Mouse (Mus musculus) liver, embryonic 15.5 days (tissue): ENCODE measurements around the gene Nsun2. TPM values are rescaled to one million over a fixed set of nuclear protein-coding genes. Genes with fewer than 3 reads are reported as not detected.

Experiments used
- ATAC-seq: fragments of 200-750 bp; cut with Nextera tagmentation; 2 replicates; pipeline ENCODE4 v1.8.0; 2017; ENCODE audit warnings: moderate number of reproducible peaks, mild to moderate bottlenecking, moderate library complexity; ENCODE audit not compliant: insufficient read depth
- H3K27ac ChIP-seq: fragments of 300-500 bp; sonication (generic); replicated peaks from 2 replicates; pipeline ENCODE4 v1.5.1; 2015; ENCODE audit warnings: mild to moderate bottlenecking, inconsistent platforms
- H3K27me3 ChIP-seq: fragments of 300-500 bp; sonication (generic); 2 replicates; pipeline ENCODE4 v1.6.1; 2015; ENCODE audit warnings: mild to moderate bottlenecking, inconsistent platforms
- H3K36me3 ChIP-seq: fragments of 300-500 bp; sonication (generic); replicated peaks from 2 replicates; pipeline ENCODE4 v1.6.1; 2015; ENCODE audit warnings: moderate library complexity, mild to moderate bottlenecking, inconsistent platforms
- H3K4me1 ChIP-seq: fragments of 300-500 bp; sonication (generic); replicated peaks from 2 replicates; pipeline ENCODE4 v1.6.1; 2015; ENCODE audit warnings: inconsistent platforms
- H3K4me2 ChIP-seq: fragments of 300-500 bp; sonication (generic); 2 replicates; pipeline ENCODE4 v1.6.1; 2015; ENCODE audit warnings: moderate library complexity, mild to moderate bottlenecking, inconsistent platforms
- H3K4me3 ChIP-seq: fragments of 300-500 bp; sonication (generic); replicated peaks from 2 replicates; pipeline ENCODE4 v1.5.1; 2015; ENCODE audit warnings: mild to moderate bottlenecking, inconsistent platforms
- H3K9ac ChIP-seq: fragments of 300-500 bp; sonication (generic); 2 replicates; pipeline ENCODE4 v1.6.1; 2015; ENCODE audit warnings: moderate library complexity, mild to moderate bottlenecking, inconsistent platforms
- H3K9me3 ChIP-seq: fragments of 300-500 bp; sonication (generic); replicated peaks from 2 replicates; pipeline ENCODE4 v1.6.1; 2016; ENCODE audit warnings: inconsistent platforms
- whole genome bisulfite sequencing: fragments of 180-500 bp; shearing (Covaris S2); methylation state at CpG from one replicate; pipeline ENCODE4 v1.1.7; 2015; ENCODE audit warnings: mixed read lengths; ENCODE audit not compliant: insufficient replicate concordance; 5-methylcytosine and 5-hydroxymethylcytosine counted together
- polyA plus RNA-seq: library from polyadenylated mRNA; unstranded; fragments of >200 nt; fragmentation: Nextera tagmentation; extraction: Ambion mirVana; gene quantifications from 2 replicates; pipeline ENCODE4 v1.2.1, GENCODE M21; 2015

The Nsun2 gene
- polyA plus RNA-seq, 1 experiment from 2014 or later: 84.3 TPM

GRCm38 (mm10) chr13:69645694-69646423 is 112.3 kb downstream of the Nsun2 start:
- no peak overlapping the region for H3K4me3 ChIP-seq

GRCm38 (mm10) chr13:69646481-69646880 is 112.9 kb downstream of the Nsun2 start:
- 61% methylated on average over 9 of the region's 9 CpGs for WGBS
- no peak overlapping the region for H3K4me2 ChIP-seq
- no peaks in the 10 kb centered on the region for H3K9me3 ChIP-seq
- H3K4me1 ChIP-seq: 0 out of 2 replicates have a peak, but pooled peaks cover 3% of the 10 kb centered on the region
- no peaks in the 10 kb centered on the region for H3K36me3 ChIP-seq
- H3K27ac ChIP-seq: no peak overlapping the region
- no peak overlapping the region for H3K4me3 ChIP-seq
- ATAC-seq: no peak
- H3K9ac ChIP-seq: no peak overlapping the region
- H3K27me3 ChIP-seq: no peaks in the 10 kb centered on the region

More at GRCm38 (mm10) chr13:69645694-69646423, 112.3 kb downstream of the Nsun2 start:
- Histone ChIP-seq H3K27ac (no peak overlapping the region), H3K4me1 (0 out of 2 replicates have a peak, but pooled peaks cover 3% of the 10 kb centered on the region), H3K36me3 (no peaks in the 10 kb centered on the region), H3K9me3 (no peaks in the 10 kb centered on the region), H3K27me3 (no peaks in the 10 kb centered on the region), H3K9ac (no peak overlapping the region), H3K4me2 (no peak overlapping the region)
- WGBS: 49% methylated on average over 13 of the region's 13 CpGs
- no peak for ATAC-seq

- Histone ChIP-seq H3K9me3 (no peaks in the 10 kb centered on the region), H3K4me1 (no peaks in the 10 kb centered on the region), H3K27ac (no peak overlapping the region), H3K9ac (no peak overlapping the region), H3K27me3 (no peaks in the 10 kb centered on the region), H3K36me3 (no peaks in the 10 kb centered on the region), H3K4me3 (no peak overlapping the region), H3K4me2 (no peak overlapping the region)
- WGBS: 33% methylated on average over 3 of the region's 3 CpGs
- no peak for ATAC-seq
Measured at GRCm38 (mm10) chr13:69654508-69654907, 121.0 kb downstream of the Nsun2 start.

- no peak overlapping the region for H3K27ac ChIP-seq
- H3K4me2 ChIP-seq: no peak overlapping the region
- H3K9me3 ChIP-seq: no peaks in the 10 kb centered on the region
- H3K4me3 ChIP-seq: no peak overlapping the region
- H3K4me1 ChIP-seq: no peaks in the 10 kb centered on the region
- no peaks in the 10 kb centered on the region for H3K27me3 ChIP-seq
- no peaks in the 10 kb centered on the region for H3K36me3 ChIP-seq
- H3K9ac ChIP-seq: no peak overlapping the region
- no peak for ATAC-seq
- WGBS: 67% methylated on average over 5 of the region's 5 CpGs
Measured at GRCm38 (mm10) chr13:69672121-69672520, 138.6 kb downstream of the Nsun2 start.

GRCm38 (mm10) chr13:69672565-69672964 is 139.0 kb downstream of the Nsun2 start:
- Histone ChIP-seq H3K27me3 (no peaks in the 10 kb centered on the region), H3K36me3 (no peaks in the 10 kb centered on the region), H3K4me2 (no peak overlapping the region), H3K4me3 (no peak overlapping the region), H3K9ac (no peak overlapping the region), H3K27ac (no peak overlapping the region), H3K4me1 (no peaks in the 10 kb centered on the region), H3K9me3 (no peaks in the 10 kb centered on the region)
- ATAC-seq: no peak
- 66% methylated on average over 10 of the region's 10 CpGs for WGBS

GRCm38 (mm10) chr13:69673197-69673920 is 139.8 kb downstream of the Nsun2 start:
- no peak overlapping the region for H3K9ac ChIP-seq
- no peak overlapping the region for H3K4me3 ChIP-seq
- no peaks in the 10 kb centered on the region for H3K36me3 ChIP-seq
- whole genome bisulfite sequencing: 55% methylated on average over 5 of the region's 5 CpGs
- no peaks in the 10 kb centered on the region for H3K9me3 ChIP-seq
- H3K4me2 ChIP-seq: no peak overlapping the region
- no peaks in the 10 kb centered on the region for H3K27me3 ChIP-seq
- no peak overlapping the region for H3K27ac ChIP-seq
- no peaks in the 10 kb centered on the region for H3K4me1 ChIP-seq
- ATAC-seq: no peak

- no peak for ATAC-seq
- 39% methylated on average over 10 of the region's 10 CpGs for WGBS
- no peaks in the 10 kb centered on the region for H3K27me3 ChIP-seq
Measured at GRCm38 (mm10) chr13:69673921-69674618, 140.5 kb downstream of the Nsun2 start.

More at GRCm38 (mm10) chr13:69673921-69674618, 140.5 kb downstream of the Nsun2 start:
- no peak overlapping the region for H3K27ac ChIP-seq
- no peak overlapping the region for H3K4me2 ChIP-seq
- H3K4me1 ChIP-seq: no peaks in the 10 kb centered on the region
- H3K4me3 ChIP-seq: no peak overlapping the region
- H3K36me3 ChIP-seq: no peaks in the 10 kb centered on the region
- no peaks in the 10 kb centered on the region for H3K9me3 ChIP-seq
- no peak overlapping the region for H3K9ac ChIP-seq

Other genes starting within 250 kb of the Nsun2 start
- 2.0 and 2.8 TPM in 2 replicates for gene Tent4a, start 871 bp downstream of the Nsun2 start, polyA plus RNA-seq
- gene Srd5a1, start 77.7 kb downstream of the Nsun2 start, polyA plus RNA-seq: 3.0 and 3.8 TPM in 2 replicates
- gene Ube2ql1, start 206.1 kb downstream of the Nsun2 start, polyA plus RNA-seq: 0.05 and 0.16 TPM in 2 replicates